Mouse (Mus musculus) testis, adult 2 months (tissue): Measurements from ENCODE around the gene Mlxipl.

Experiments
- CTCF ChIP-seq: fragments of 200-500 bp; IDR thresholded peaks from 2 replicates; pipeline ENCODE4 v1.5.1; 2012; ENCODE audit warnings: low read depth, mild to moderate bottlenecking, inconsistent platforms, low read length, moderate library complexity; ENCODE audit not compliant: control insufficient read depth, insufficient read depth, insufficient replicate concordance
- POLR2A ChIP-seq: fragments of 200-500 bp; IDR thresholded peaks from 2 replicates; pipeline ENCODE4 v1.6.1; 2012; ENCODE audit warnings: low read depth, mild to moderate bottlenecking, inconsistent platforms, low read length, moderate library complexity; ENCODE audit not compliant: control insufficient read depth

DNA sequence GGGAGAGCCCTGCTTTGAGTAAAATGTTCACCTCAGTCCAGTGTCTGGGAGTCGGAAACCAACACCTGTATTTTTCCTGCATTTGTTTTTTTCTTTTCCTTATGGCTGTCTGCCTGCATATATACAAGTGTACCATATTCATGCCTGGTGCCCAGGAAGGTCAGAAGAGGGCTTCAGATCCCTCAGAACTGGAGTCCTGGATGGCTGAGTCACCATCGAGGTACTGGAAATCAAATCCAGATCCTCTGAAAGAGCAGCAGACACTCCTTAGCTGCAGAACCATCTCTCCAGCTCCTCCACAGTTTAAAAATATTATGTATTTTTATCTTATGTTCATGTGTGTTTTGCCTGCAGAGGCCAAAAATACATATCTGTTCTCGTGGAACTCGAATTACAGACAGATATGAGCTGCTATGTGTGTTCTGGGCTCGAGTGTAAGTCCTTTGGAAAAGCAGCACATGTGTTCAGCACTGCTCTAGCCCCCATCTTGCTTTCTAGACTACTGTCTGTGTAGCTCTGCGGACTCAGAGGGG is 82.1 kb downstream of the Mlxipl start:
- TF ChIP-seq POLR2A (no peak), CTCF (no peak)
